Mouse (Mus musculus) CD4-positive, CD25-positive, alpha-beta regulatory T cell, adult 9 weeks (primary cell): ENCODE data around the gene Klhl42. TPM values are rescaled to one million over a fixed set of nuclear protein-coding genes. Genes with fewer than 3 reads are reported as not detected.

Source experiments
- polyA plus RNA-seq: library from polyadenylated mRNA; unstranded; fragments of 100-300 nt; shearing (Covaris generic); gene quantifications from one replicate; pipeline ENCODE4 v1.2.1, GENCODE M21; 2017

Gene Klhl42
- 6.6 TPM for polyA plus RNA-seq

DNA sequence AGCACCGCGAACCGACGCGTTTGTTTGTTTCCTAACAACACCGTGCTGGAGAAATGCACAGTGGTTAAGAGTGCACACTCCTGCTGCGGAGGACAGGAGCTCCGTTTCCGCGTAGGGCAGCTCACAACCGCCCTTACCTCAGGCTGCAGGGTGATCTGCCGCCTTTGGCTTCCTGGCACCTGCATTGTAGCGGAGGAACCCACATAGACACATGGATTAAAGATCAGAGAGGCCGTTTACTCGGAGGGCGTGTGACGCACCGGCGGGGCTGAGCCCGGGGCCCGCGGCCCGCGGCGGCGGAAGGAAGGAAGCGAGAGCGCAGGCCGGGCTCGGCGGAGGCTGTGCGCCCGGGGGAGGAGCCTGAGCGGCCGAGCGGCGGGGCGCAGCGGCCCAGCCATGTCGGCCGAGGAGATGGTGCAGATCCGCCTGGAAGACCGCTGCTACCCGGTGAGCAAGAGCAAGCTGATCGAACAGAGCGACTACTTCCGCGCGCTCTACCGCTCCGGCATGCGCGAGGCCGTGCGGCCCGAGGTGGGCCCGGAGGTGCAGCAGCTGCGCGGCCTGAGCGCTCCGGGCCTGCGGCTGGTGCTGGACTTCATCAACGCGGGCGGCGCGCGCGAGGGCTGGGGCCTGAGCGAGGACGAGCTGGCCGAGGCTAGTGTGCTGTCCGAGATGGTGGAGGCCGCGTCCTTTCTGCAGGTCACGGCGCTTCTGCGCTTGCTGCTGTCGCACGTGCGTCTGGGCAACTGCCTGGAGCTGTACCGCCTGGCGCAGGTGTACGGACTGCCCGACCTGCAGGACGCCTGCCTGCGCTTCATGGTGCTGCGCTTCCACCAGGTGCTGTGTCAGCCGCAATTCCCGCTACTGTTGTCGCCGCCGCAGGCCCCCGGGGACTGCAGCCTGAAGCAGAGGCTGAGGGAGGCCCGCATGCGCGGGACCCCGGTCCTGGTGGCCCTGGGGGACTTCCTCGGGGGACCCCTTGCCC, at the start of gene Klhl42:
Gene Klhl42 (plus strand): TSS at position 244 of the 985 bp plus-strand sequence.

DNA sequence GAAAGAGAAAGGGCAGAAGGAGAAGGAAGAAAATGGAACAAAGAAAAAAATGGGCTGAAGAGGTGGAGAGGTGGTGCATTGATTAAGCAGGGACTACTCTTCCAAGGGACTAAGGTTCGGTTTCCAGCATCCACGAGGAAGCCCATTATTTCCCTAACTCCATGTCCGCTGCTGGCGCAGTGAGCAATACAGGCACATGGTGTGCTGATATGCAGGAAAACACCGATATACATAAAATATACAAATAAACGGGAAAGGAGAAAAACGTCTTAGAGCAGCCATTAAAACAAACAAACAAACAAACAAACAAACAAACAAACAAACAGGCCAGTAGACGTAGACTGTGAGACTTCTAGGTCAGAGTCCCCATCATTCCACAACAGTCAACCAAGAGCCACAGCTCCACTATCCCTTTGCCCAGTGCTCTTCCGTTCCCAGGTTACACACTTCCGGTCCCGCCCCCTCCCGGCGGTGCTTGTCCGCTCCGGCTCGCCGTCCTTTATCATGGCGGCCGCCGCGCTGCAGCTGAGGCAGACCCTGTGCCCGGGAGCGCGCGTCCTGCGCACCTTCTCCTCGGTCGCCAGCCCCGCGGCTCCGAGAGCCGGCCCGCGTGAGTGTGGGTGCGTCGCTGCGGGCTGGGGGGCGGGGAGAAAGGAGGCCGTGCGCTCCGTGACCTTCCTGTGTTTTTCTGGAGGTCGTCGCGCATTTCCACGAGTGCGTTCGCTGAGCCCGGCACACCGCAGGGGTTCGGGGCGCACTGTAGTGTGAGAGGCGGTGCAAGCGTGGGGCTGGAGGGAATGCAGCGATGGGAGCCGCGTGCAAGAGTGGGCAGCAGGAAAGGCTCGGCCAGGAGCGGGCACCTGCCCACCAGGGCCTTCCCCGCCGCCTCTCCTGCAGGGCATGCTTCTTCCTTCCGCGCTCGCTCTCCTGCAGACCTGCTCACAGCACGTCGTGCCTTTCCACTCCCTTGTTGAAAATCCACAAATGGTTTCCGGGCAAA, 48.6 kb upstream of the Klhl42 start, which contains the start of gene Mrps35:
Gene Mrps35 (plus strand): TSS at position 474 of the 1,000 bp plus-strand sequence.

DNA sequence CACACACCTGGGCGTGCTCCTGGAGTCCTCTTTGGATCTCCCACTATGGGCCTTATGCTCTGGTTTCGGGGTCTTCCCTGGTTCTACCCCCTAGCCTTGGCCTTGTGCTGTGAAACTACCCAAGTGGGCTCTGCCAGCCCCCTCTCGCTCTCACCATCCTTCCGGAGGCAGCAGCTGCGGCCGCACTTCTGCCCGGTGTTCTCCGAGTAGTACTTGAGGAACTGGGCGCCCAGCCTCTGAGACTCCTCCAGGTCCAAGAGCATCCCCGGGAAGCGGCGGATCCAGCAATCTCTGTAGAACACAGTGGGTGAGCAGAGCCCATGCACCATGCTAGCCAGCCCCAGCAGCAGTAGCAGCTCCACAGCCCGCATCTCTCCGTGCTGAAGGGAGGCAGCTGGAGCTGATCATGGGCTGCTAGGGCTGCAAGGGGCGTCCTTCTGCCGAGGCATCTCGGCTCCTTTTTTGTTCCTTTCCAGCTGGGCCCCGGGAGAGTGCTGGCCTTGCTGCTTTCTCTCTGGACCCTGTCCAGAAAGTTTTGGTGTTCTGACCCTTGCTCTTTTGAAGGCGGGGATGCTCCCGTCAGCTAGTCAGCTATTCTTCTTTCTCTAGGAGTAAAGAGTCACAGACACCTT, 4.5 kb upstream of the Klhl42 start, which contains the start of gene Mansc4:
Gene Mansc4 (minus strand): TSS at position 439 of the 632 bp plus-strand sequence.

Other genes starting within 250 kb of the Klhl42 start
- not detected for gene Smco2, start 241.3 kb upstream of the Klhl42 start, polyA plus RNA-seq
- gene Ppfibp1, start 202.9 kb upstream of the Klhl42 start, polyA plus RNA-seq, result 7.9 TPM
- gene 1700034J05Rik, start 137.0 kb upstream of the Klhl42 start, polyA plus RNA-seq, result not detected
- 0.22 TPM for gene Rep15, start 58.8 kb upstream of the Klhl42 start, polyA plus RNA-seq
- gene Mrps35, start 48.6 kb upstream of the Klhl42 start, polyA plus RNA-seq, result 61.1 TPM
- 0.48 TPM for gene Mansc4, start 4.3 kb upstream of the Klhl42 start, polyA plus RNA-seq
- not detected for gene Pthlh, start 172.8 kb downstream of the Klhl42 start, polyA plus RNA-seq